Mouse (Mus musculus): Measurements from ENCODE around the gene Dnttip1. TPM values are rescaled to one million over a fixed set of nuclear protein-coding genes. Genes with fewer than 3 reads are reported as not detected.
"Not testable (repeated sequence)": the region's sequence is repeated elsewhere in the genome, so short reads cannot be mapped to it uniquely, and the experiment has no call there.

Dnttip1 gene
- 10 to 100 TPM; 17.0 to 17.5 TPM for total RNA-seq (2021)
- long read RNA-seq, experiment 1, transcript Dnttip1-201 (13 exons, 1,664 nt): major isoform, 47 of 58 reads
- long read RNA-seq, experiment 1, partial matches to known transcripts: 3 of 58 reads
- long read RNA-seq, experiment 1, other reads (novel, unspliced or antisense): 8 of 58 reads
- long read RNA-seq, experiment 2, transcript Dnttip1-201 (13 exons, 1,664 nt): major isoform, 71 of 82 reads
- long read RNA-seq, experiment 2, partial matches to known transcripts: 1 of 82 reads
- long read RNA-seq, experiment 2, other reads (novel, unspliced or antisense): 10 of 82 reads

GRCm38 (mm10) chr2:164745843-164746479 lies at the start of gene Dnttip1, which contains the start of gene Wfdc3:
Gene Dnttip1, plus strand, starts transcription at chr2:164745983.
Gene Wfdc3, minus strand, starts transcription at chr2:164745931.
- DNase-seq: peak; percentile 89

DNA sequence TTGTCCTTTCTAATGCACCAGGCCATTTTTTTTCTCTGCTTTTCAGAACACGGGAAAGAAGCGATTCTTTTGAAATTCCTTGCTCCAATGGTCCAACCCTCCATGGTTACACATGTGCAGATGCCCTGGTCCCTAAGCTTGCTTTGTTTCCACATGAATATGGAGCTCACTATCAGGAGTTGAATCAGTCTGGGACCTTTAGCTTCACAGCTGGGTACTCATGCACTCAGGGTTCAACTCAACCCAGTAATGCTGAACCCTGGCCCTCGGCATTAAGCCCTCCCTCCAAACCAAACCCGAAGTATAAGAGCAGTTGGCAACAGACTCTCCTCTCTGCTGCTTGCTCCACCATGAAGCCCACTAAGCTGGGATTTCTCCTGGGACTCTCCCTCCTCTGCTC lies 47.6 kb upstream of the Dnttip1 start, which contains the start of gene Spint4:
Gene Spint4 (plus strand): TSS at position 301 of the 400 bp plus-strand sequence.
- DNase-seq: no peak

- no peak for DNase-seq
Measured at GRCm38 (mm10) chr2:164700959-164701358, 44.8 kb upstream of the Dnttip1 start.

DNA sequence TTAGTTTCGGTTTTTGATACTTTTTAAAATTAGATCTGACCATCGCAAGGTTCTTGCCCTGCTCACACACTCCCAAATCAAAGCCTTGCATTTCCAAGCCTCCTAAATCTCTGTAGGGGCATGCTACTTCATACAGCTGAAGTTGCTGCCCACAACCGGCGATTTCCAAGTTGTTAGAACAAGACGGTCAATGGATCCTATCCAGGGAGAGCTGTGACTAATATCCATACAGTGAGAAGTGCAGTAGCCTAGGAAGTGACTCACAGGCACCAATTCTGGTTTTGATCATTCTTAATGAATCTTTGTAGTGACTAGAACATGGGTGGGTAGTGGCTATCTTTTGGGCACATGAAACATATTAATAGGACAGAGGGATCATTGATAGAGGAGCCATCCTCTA lies 44.0 kb upstream of the Dnttip1 start:
- no peak for DNase-seq

- DNase-seq: no peak
Measured at GRCm38 (mm10) chr2:164704235-164704634, 41.5 kb upstream of the Dnttip1 start.

GRCm38 (mm10) chr2:164705328-164705727 lies 40.5 kb upstream of the Dnttip1 start:
- DNase-seq: no peak

DNA sequence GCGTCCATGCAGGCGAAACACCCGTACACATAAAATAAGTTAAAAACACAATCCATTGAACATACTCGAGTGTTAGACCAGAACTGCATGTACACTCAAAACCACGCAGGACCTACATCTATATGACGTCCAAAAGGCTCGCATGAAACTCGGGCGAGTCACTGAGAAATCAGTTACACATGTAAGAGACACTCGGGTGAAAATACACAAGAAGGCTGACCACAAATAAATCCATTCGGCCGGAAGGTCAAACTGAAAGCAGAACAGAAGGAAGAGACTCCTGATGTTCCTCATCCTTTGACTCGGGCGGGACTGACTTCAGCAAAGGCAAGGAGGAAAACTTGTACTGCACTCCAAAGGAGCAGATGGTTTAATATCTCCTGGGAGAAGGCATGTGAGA lies 39.8 kb upstream of the Dnttip1 start:
- DNase-seq: no peak

DNA sequence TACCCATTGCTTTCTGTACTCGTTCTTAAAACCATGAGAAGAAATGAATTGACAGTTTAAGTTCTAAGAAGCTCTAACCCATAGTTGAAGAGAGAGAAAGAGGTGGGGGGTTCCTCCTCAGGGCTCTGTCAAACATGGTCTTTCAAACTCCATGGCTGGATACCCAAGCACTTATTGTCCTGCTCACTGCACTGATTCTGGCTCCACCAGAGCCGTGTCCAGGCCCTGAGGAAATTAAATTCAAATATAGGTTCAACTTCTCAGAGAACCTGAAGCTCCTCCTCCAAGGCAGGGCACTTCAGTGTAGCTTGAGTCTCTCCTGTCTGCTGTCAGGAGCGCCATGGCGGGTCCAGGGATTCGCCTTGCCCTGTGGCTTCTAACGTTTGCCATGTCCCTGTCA lies 30.8 kb upstream of the Dnttip1 start, which contains the start of gene Spint5:
Gene Spint5 (plus strand): TSS at position 301 of the 400 bp plus-strand sequence.
- no peak for DNase-seq

DNA sequence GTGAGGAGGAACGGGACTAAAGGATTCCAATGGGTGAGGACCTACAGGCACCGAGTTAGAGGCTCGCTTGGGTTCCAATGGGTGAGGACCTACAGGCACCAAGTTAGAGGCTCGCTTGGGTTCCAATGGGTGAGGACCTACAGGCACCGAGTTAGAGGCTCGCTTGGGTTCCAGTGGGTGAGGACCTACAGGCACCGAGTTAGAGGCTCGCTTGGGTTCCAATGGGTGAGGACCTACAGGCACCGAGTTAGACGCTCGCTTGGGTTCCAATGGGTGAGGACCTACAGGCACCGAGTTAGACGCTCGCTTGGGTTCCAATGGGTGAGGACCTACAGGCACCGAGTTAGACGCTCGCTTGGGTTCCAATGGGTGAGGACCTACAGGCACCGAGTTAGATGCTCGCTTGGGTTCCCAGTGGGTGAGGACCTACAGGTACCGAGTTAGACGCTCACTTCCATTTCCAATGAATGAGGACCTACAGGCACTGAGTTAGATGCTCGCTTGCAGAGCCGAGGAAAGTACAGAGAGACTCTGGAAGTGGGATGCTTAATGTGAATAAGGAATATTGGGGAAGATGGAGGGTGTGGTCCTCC lies 29.5 kb upstream of the Dnttip1 start:
- DNase-seq: not testable (repeated sequence)

DNA sequence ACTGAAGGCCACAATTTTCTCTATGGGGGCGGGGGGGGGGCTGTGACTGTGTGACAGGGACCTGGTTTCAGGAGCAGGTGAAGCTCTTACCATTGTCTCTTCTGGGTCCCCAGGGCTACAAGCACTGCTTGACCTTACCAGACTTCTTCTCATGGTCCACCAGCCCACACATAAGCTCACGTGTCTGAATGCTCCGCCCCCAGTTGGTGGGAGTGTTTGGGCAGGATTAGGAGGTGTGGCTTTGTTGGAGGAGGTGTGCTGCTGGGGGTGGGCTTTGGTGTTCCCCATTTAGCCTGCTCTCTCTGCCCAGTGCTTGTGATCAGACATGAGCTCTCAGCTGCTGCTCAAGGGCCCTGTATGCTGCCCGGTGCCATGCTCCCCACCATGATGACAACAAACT lies 22.5 kb upstream of the Dnttip1 start:
- no peak for DNase-seq

GRCm38 (mm10) chr2:164725895-164726619 lies 19.7 kb upstream of the Dnttip1 start:
- DNase-seq: no peak

- DNase-seq: no peak
Measured at GRCm38 (mm10) chr2:164731719-164732118, 14.1 kb upstream of the Dnttip1 start.

DNA sequence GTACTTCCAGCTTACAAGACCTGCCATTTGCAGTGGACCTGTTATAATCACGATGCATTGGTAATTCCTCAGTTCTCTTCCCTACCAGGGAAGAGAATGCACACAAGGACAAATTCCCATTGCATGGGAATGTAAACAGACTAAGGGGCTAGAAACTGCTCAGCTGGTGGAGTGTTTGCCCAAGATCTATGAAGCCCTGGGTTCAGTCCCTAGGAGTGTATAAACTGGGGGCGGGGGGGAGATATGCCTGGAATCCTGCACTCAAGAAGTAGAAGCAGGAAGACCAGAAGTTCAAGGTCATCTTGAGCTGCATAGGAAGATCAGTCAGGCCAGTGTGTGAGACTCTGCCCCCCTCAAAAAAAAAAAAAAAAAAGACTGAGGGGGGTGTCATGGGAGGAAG lies 12.5 kb upstream of the Dnttip1 start:
- DNase-seq: no peak

GRCm38 (mm10) chr2:164734839-164735238 lies 10.9 kb upstream of the Dnttip1 start:
- DNase-seq: no peak

GRCm38 (mm10) chr2:164735446-164735845 lies 10.3 kb upstream of the Dnttip1 start:
- no peak for DNase-seq

- no peak for DNase-seq
Measured at GRCm38 (mm10) chr2:164737377-164738090, 8.2 kb upstream of the Dnttip1 start.

GRCm38 (mm10) chr2:164739876-164740275 lies 5.9 kb upstream of the Dnttip1 start:
- DNase-seq: no peak

GRCm38 (mm10) chr2:164744987-164745386 lies 796 bp upstream of the Dnttip1 start:
- no peak for DNase-seq

DNA sequence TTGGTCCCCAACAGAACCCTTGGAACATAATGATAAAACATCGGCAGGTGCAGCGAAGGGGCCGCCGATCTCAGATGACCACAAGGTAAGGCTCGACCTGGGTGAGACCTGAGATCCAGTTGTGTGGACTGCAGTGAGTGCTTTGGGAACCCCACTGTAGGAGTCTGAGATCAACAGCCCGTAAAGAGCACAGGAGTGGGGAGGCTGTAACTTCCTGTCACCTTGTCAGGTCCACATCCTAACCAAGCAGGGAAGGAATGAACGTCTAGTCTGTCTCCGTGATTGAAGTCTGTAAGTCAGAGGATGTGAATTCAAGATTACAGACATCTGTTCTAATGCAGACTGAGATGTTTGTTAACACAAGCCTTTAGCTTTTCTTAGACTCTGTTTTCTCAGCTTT lies 910 bp downstream of the Dnttip1 start:
- DNase-seq: no peak

DNA sequence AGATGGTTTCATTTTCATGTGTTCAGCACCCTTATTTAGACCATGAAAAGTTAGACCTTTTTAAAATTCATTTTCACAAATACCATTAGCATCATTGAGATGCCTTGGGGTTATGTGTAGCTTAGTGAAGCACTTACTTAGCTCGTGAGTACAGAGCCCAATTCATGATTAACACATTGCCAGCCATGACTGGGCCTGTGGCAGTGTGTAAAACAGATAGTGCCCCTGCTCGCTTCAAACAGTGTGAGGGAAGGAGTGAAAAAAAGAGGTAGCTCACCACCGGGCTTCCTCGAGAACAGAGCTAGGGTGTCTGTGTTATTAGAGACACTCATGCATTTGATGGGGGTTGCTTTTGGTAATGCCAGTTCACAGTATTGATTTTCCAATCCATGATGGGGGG lies 2.4 kb downstream of the Dnttip1 start:
- DNase-seq: no peak

DNA sequence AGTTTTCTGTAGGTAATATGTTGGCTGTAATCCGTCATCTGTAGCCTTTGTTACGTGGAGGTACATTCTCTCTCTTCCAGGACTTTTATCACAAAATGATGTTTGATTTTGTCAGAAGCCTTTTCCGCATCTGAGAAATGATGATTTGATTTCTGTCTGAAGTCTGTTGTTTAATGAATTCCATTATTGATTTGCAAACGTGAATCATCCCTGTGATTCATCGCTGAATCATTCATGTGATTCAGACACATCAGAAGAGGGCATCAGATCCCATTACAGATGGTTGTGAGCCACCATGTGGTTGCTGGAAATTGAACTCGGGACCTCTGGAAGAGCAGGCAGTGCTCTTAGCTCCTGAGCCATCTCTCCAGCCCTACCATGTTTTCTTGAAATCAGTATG lies 3.2 kb downstream of the Dnttip1 start:
- no peak for DNase-seq

- DNase-seq: no peak
Measured at GRCm38 (mm10) chr2:164752454-164752853, 6.7 kb downstream of the Dnttip1 start.

Data from gastrocnemius, postnatal 25 days (tissue).